Mouse (Mus musculus): Measurements from ENCODE around the gene Ybx3. TPM values are rescaled to one million over a fixed set of nuclear protein-coding genes. Genes with fewer than 3 reads are reported as not detected.

The Ybx3 gene
- total and polyA plus RNA-seq, 2 experiments, result 16.8 to 18.3 TPM

DNA sequence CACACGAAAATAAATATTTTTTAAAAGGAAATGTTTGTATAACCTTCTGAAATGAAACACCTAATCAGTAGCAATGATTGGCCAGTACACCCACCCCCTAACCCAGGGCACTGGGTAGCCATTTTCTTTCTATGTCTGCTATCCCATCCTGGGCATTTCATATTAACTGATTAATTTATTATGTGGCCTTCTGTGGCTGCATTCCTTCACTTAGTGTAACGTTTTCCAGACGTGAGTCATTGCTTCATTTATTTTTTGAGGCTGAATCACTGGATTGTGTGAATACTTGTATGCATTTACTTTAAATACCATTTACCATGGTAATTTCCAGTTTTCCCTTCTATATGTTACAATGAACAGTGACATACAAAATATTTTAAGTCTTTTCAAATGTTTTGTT is 48.2 kb downstream of the Ybx3 start:
- Histone ChIP-seq H3K4me1 (ENCODE audit: control insufficient read depth, insufficient read depth, low read length) (no peaks in the 10 kb centered on the region), H3K27ac (replicated peaks; ENCODE audit: insufficient read depth, low read depth, low read length) (no peak overlapping the region), H3K4me3 (ENCODE audit: insufficient read depth, low read depth, low read length) (no peak overlapping the region), H3K9ac (ENCODE audit: low read depth, low read length) (no peak overlapping the region), H3K79me2 (ENCODE audit: control insufficient read depth, insufficient read depth, low read length) (no peaks in the 10 kb centered on the region), H3K36me3 (ENCODE audit: control insufficient read depth, insufficient read depth, low read length) (no peaks in the 10 kb centered on the region), H3K27me3 (ENCODE audit: control insufficient read depth, insufficient read depth, low read length) (no peaks in the 10 kb centered on the region)
- WGBS, result 71% methylated on average over 3 of the region's 3 CpGs
- no peak for DNase-seq (ENCODE audit: extremely low read depth, low read depth, low spot score)
- TF ChIP-seq POLR2A (IDR thresholded peaks at IDR 0.05; ENCODE audit: extremely low read depth, insufficient read depth, low read length) (no peak), CTCF (IDR thresholded peaks at IDR 0.05; ENCODE audit: low read depth, low read length) (no peak)

DNA sequence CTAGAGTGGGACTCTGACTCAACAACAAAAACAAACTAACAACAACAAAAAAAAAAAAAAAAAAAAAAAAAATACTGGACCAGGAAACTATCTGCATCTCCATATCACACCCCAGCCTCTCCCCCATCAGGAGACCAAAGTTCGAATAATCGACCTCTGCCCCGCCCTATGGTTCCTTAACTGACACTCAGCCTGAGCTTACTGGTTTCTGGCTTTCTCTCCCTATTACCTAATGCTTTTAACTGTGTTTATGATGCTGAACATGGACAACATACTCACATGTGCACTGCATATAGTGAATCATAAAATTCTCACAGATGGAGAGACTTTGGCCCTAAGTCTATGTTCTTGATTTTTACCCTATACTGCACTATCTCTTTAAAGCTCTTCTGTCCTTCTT is 49.0 kb downstream of the Ybx3 start:
- DNase-seq (ENCODE audit: extremely low read depth, low read depth, low spot score), result no peak
- Histone ChIP-seq H3K36me3 (ENCODE audit: control insufficient read depth, insufficient read depth, low read length) (no peaks in the 10 kb centered on the region), H3K4me1 (ENCODE audit: control insufficient read depth, insufficient read depth, low read length) (no peaks in the 10 kb centered on the region), H3K27me3 (ENCODE audit: control insufficient read depth, insufficient read depth, low read length) (no peaks in the 10 kb centered on the region), H3K9ac (ENCODE audit: low read depth, low read length) (no peak overlapping the region), H3K27ac (replicated peaks; ENCODE audit: insufficient read depth, low read depth, low read length) (no peak overlapping the region), H3K79me2 (ENCODE audit: control insufficient read depth, insufficient read depth, low read length) (no peaks in the 10 kb centered on the region), H3K4me3 (ENCODE audit: insufficient read depth, low read depth, low read length) (no peak overlapping the region)
- 85% methylated on average over 3 of the region's 3 CpGs for WGBS
- TF ChIP-seq POLR2A (IDR thresholded peaks at IDR 0.05; ENCODE audit: extremely low read depth, insufficient read depth, low read length) (no peak), CTCF (IDR thresholded peaks at IDR 0.05; ENCODE audit: low read depth, low read length) (no peak)

DNA sequence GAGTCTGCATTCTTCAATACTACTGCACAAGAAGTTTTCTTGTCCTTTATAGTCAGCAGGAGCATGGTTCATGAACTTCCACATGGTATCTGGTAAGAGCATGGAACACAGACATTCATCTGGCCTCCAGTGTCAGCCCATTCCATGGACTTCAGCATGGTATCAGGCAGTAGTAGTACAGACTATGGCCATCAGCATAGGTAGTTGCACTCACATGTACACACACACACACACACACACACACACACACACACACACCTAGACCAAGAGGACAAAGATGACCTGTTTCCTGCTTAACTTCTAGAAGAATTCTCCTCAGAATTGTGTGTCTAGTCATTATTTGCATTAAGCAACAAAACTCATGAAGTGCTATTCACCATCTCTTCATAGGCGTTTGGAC is 49.5 kb downstream of the Ybx3 start:
- WGBS, result 71% methylated on average over 1 of the region's 1 CpGs
- Histone ChIP-seq H3K36me3 (ENCODE audit: control insufficient read depth, insufficient read depth, low read length) (no peaks in the 10 kb centered on the region), H3K4me1 (ENCODE audit: control insufficient read depth, insufficient read depth, low read length) (no peaks in the 10 kb centered on the region), H3K9ac (ENCODE audit: low read depth, low read length) (no peak overlapping the region), H3K4me3 (ENCODE audit: insufficient read depth, low read depth, low read length) (no peak overlapping the region), H3K27me3 (ENCODE audit: control insufficient read depth, insufficient read depth, low read length) (no peaks in the 10 kb centered on the region), H3K27ac (replicated peaks; ENCODE audit: insufficient read depth, low read depth, low read length) (no peak overlapping the region), H3K79me2 (ENCODE audit: control insufficient read depth, insufficient read depth, low read length) (no peaks in the 10 kb centered on the region)
- no peak for DNase-seq (ENCODE audit: extremely low read depth, low read depth, low spot score)
- TF ChIP-seq CTCF (IDR thresholded peaks at IDR 0.05; ENCODE audit: low read depth, low read length) (no peak), POLR2A (IDR thresholded peaks at IDR 0.05; ENCODE audit: extremely low read depth, insufficient read depth, low read length) (no peak)

DNA sequence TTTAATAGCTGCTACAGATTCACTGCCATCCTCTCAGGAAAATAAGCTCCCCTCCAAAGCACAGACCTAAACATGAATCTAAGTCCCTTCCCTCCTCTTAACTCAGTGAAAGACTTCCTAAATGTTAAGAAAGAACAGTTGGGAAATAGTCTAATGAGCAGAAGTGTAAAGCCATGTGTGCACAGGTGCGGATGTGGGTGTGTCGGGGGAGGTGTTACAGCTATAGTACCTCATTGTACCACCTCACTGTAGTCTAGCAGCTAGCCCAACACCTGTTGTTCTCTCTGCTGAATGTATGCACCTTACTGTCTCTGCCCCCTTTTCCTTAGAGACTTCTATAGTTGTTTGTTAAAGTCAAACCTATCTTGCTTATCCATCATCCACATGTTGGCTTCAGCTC is 61.2 kb downstream of the Ybx3 start:
- Histone ChIP-seq H3K4me1 (ENCODE audit: control insufficient read depth, insufficient read depth, low read length) (no peaks in the 10 kb centered on the region), H3K9ac (ENCODE audit: low read depth, low read length) (no peak overlapping the region), H3K4me3 (ENCODE audit: insufficient read depth, low read depth, low read length) (no peak overlapping the region), H3K27me3 (ENCODE audit: control insufficient read depth, insufficient read depth, low read length) (no peaks in the 10 kb centered on the region), H3K36me3 (ENCODE audit: control insufficient read depth, insufficient read depth, low read length) (no peaks in the 10 kb centered on the region), H3K79me2 (ENCODE audit: control insufficient read depth, insufficient read depth, low read length) (no peaks in the 10 kb centered on the region), H3K27ac (replicated peaks; ENCODE audit: insufficient read depth, low read depth, low read length) (no peak overlapping the region)
- WGBS, result 92% methylated on average over 2 of the region's 2 CpGs
- no peak for DNase-seq (ENCODE audit: extremely low read depth, low read depth, low spot score)
- no peak for TF ChIP-seq POLR2A (IDR thresholded peaks at IDR 0.05; ENCODE audit: extremely low read depth, insufficient read depth, low read length)
- no peak for TF ChIP-seq CTCF (IDR thresholded peaks at IDR 0.05; ENCODE audit: low read depth, low read length)

DNA sequence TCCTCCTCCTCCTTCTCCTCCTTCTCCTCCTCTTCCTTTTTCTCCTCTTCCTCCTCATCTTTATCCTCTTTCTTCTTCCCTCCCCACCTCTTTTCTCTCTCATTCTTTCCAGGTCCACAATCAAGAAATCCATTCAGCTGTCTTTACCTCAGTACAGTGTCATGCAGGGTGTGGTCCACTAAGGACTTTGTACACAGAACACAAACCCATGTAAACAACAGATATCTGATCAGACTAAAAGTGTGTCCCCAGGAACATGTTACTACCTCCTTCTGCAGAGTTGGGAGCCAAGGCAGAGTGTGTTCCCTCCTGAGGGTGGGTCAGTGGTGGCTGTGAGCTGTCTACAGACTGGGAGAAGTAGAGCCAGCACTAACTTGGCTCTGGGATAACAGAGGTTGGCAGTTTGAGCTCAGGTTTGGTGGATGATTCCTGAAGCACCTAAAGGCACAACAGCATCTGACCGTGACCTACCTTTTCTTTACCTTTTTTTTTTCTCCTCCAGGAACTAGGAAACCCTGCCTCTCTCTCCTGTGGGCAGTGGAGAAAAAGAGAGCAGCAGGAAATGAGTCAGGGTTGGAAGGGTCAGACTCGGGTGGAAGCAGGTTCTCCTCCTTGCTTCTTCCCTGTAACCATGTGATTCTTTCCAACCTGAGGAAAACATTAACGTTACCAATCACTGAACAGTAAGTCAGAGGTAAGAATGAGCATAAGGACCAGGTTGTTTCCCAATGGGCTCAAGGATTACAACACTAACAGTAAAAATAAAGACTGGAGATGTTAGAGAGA is 66.2 kb downstream of the Ybx3 start:
- no peak for TF ChIP-seq POLR2A (IDR thresholded peaks at IDR 0.05; ENCODE audit: extremely low read depth, insufficient read depth, low read length)
- no peak for TF ChIP-seq CTCF (IDR thresholded peaks at IDR 0.05; ENCODE audit: low read depth, low read length)
- Histone ChIP-seq H3K27ac (replicated peaks; ENCODE audit: insufficient read depth, low read depth, low read length) (no peak overlapping the region), H3K79me2 (ENCODE audit: control insufficient read depth, insufficient read depth, low read length) (no peaks in the 10 kb centered on the region), H3K36me3 (ENCODE audit: control insufficient read depth, insufficient read depth, low read length) (no peaks in the 10 kb centered on the region), H3K27me3 (ENCODE audit: control insufficient read depth, insufficient read depth, low read length) (no peaks in the 10 kb centered on the region), H3K4me1 (ENCODE audit: control insufficient read depth, insufficient read depth, low read length) (no peaks in the 10 kb centered on the region), H3K9ac (ENCODE audit: low read depth, low read length) (no peak overlapping the region), H3K4me3 (ENCODE audit: insufficient read depth, low read depth, low read length) (no peak overlapping the region)
- DNase-seq (ENCODE audit: extremely low read depth, low read depth, low spot score), result no peak
- WGBS, result 61% methylated on average over 3 of the region's 3 CpGs

Measured in liver, adult 2 months (tissue).